8 mouse cellular contexts compared by ENCODE assay signal in genomic region chr9:106367001-106367400, GRCm38 (mm10). TPM values are rescaled to one million over a fixed set of nuclear protein-coding genes. Genes with fewer than 3 reads are reported as not detected.
DNase-seq lines count a peak whose midpoint lies in the region; ATAC-seq and TF ChIP-seq lines count a peak whose summit lies in the region.

No protein-coding gene starts in this region.

- no peak for ATAC-seq in hindbrain, embryonic 11.5 days (ENCODE audit: low FRiP score)

- H3K27me3 ChIP-seq in heart, adult 2 months (ENCODE audit: control insufficient read depth, insufficient read depth, low read length): no peaks in the 10 kb centered on the region
- H3K27me3 ChIP-seq in ES-Bruce4 (ENCODE audit: control insufficient read depth, insufficient read depth, low read length, poor library complexity, severe bottlenecking): no peaks in the 10 kb centered on the region
- no peaks in the 10 kb centered on the region for H3K27me3 ChIP-seq in hindbrain, embryonic 11.5 days (ENCODE audit: control insufficient read depth, insufficient read depth, low read length)

- H3K79me2 ChIP-seq in heart, adult 2 months (replicated peaks; ENCODE audit: control insufficient read depth, insufficient read depth, low read length): peaks cover 11% of the 10 kb centered on the region

- intact Hi-C loops in heart, adult 2 months (cut with DNase I): loop anchor here (1.0 to 5.0 kb wide), 3 partner anchors 18 to 110 kb away; partner anchors contain the start of genes Parp3 and Rrp9

- TF ChIP-seq POLR2A in heart, adult 2 months (IDR thresholded peaks at IDR 0.05; ENCODE audit: insufficient read depth, low read depth, low read length): no peak
- TF ChIP-seq POLR2A in ES-Bruce4 (IDR thresholded peaks at IDR 0.05; ENCODE audit: insufficient read depth, low read length): no peak

- no peaks in the 10 kb centered on the region for H3K9me3 ChIP-seq in ES-Bruce4 (replicated peaks; ENCODE audit: control insufficient read depth, insufficient read depth, low read length, poor library complexity, severe bottlenecking)
- H3K9me3 ChIP-seq in hindbrain, embryonic 11.5 days (ENCODE audit: control insufficient read depth, low read length): no peaks in the 10 kb centered on the region

- no peak for DNase-seq in heart, adult 2 months
- no peak for DNase-seq in heart, postnatal 4 days
- no peak for DNase-seq in hindbrain, embryonic 11.5 days (ENCODE audit: low spot score)
- DNase-seq in lung, postnatal 36 days: peak; percentile 62
- DNase-seq in ovary, postnatal 10 days (ENCODE audit: low spot score): no peak
- no peak for DNase-seq in spleen, adult 12 weeks (ENCODE audit: low spot score)
- DNase-seq in adrenal gland, adult (ENCODE audit: inconsistent age in 2 of 2, low spot score in 1 of 2): no peak

- H3K4me1 ChIP-seq in heart, adult 2 months (ENCODE audit: control insufficient read depth, insufficient read depth, low read length): peaks cover 2% of the 10 kb centered on the region; the same call in 1 of the 2 replicates
- peaks cover 2% of the 10 kb centered on the region for H3K4me1 ChIP-seq in ES-Bruce4 (ENCODE audit: control insufficient read depth, insufficient read depth, low read length)
- peaks cover 13% of the 10 kb centered on the region for H3K4me1 ChIP-seq in hindbrain, embryonic 11.5 days (replicated peaks; ENCODE audit: control insufficient read depth, insufficient read depth, low read length)

- peak overlapping the region; percentile 71 for H3K27ac ChIP-seq in heart, adult 2 months
- H3K27ac ChIP-seq in ES-Bruce4 (ENCODE audit: insufficient read depth, low read length): no peak overlapping the region
- H3K27ac ChIP-seq in hindbrain, embryonic 11.5 days (ENCODE audit: low read depth, low read length): peak overlapping the region; percentile 94; the same call in 1 of the 2 replicates

- no peak for TF ChIP-seq CTCF in heart, adult 2 months (IDR thresholded peaks at IDR 0.05)
- TF ChIP-seq CTCF in ES-Bruce4 (IDR thresholded peaks at IDR 0.05; ENCODE audit: low read depth, low read length): no peak

- no peaks in the 10 kb centered on the region for H3K36me3 ChIP-seq in heart, adult 2 months (ENCODE audit: control insufficient read depth, insufficient read depth, low read length)
- no peaks in the 10 kb centered on the region; the same call in 1 of the 2 replicates for H3K36me3 ChIP-seq in ES-Bruce4 (ENCODE audit: control insufficient read depth, insufficient read depth, low read length, poor library complexity, severe bottlenecking)
- no peaks in the 10 kb centered on the region for H3K36me3 ChIP-seq in hindbrain, embryonic 11.5 days (ENCODE audit: control insufficient read depth, insufficient read depth, low read length)

- peak overlapping the region; percentile 54; the same call in 1 of the 2 replicates for H3K9ac ChIP-seq in heart, adult 2 months (ENCODE audit: low read depth, low read length)
- H3K9ac ChIP-seq in ES-Bruce4 (ENCODE audit: low read depth, poor library complexity, severe bottlenecking): peak overlapping the region; percentile 45
- H3K9ac ChIP-seq in hindbrain, embryonic 11.5 days (ENCODE audit: low read depth, low read length): peak overlapping the region; percentile 57

- 20% methylated on average over 5 of the region's 5 CpGs for WGBS in heart, adult 2 months
- WGBS in hindbrain, embryonic 11.5 days: 23% methylated on average over 5 of the region's 5 CpGs

- peak overlapping the region; percentile 76 for H3K4me3 ChIP-seq in heart, adult 2 months
- H3K4me3 ChIP-seq in ES-Bruce4 (ENCODE audit: low read depth, low read length): peak overlapping the region; percentile 58
- peak overlapping the region; percentile 59 for H3K4me3 ChIP-seq in hindbrain, embryonic 11.5 days (ENCODE audit: low read depth, low read length)

- peak overlapping the region; percentile 97 for H3K4me2 ChIP-seq in hindbrain, embryonic 11.5 days (replicated peaks; ENCODE audit: low read depth, low read length)

- no peak for TF ChIP-seq EP300 in heart, adult 2 months (IDR thresholded peaks at IDR 0.05; ENCODE audit: insufficient read depth, low read depth, low read length)
- TF ChIP-seq EP300 in ES-Bruce4 (IDR thresholded peaks at IDR 0.05; ENCODE audit: insufficient read depth, low read depth, low read length): no peak

RNA-seq across cellular contexts. Expression of gene Dusp7, which starts 1.4 kb away (rescaled TPM):
- 10 to 100 TPM; 47.6 to 64.9 TPM for total RNA-seq in heart, adult 2 months (2021)
- 102 and 118 TPM in 2 replicates for polyA plus RNA-seq in heart, adult 2 months (2012; rRNA removed)
- total RNA-seq in heart, postnatal 4 days (2021): 10 to 100 TPM; 26.2 to 33.5 TPM
- 22.4 and 22.6 TPM in 2 replicates for polyA plus RNA-seq in ES-Bruce4 (2011; ENCODE audit: insufficient read depth, insufficient read length, low read depth, missing spikeins)
- polyA plus RNA-seq in hindbrain, embryonic 11.5 days (2014; fragmentation: Nextera tagmentation; extraction: Ambion mirVana): 25.0 and 25.8 TPM in 2 replicates
